Mouse (Mus musculus) hindbrain, postnatal 0 days (tissue): ENCODE results near the gene Fads6. TPM values are rescaled to one million over a fixed set of nuclear protein-coding genes. Genes with fewer than 3 reads are reported as not detected.

Source experiments
- ATAC-seq: fragments of 200-750 bp; cut with Nextera tagmentation; 2 replicates; pipeline ENCODE4 v1.8.0; 2017; ENCODE audit warnings: mild to moderate bottlenecking, moderate TSS enrichment, moderate library complexity
- DNase-seq: peaks from one replicate; pipeline ENCODE4 v3.0.0-alpha.2; 2015; ENCODE audit warnings: low spot score
- H3K27ac ChIP-seq: fragments of 300-500 bp; sonication (generic); 2 replicates; pipeline ENCODE4 v1.5.1; 2014; ENCODE audit warnings: mild to moderate bottlenecking
- H3K27me3 ChIP-seq: fragments of 300-500 bp; sonication (generic); 2 replicates; pipeline ENCODE4 v1.6.1; 2014; ENCODE audit warnings: low read length, mixed read lengths; ENCODE audit not compliant: insufficient read depth
- H3K36me3 ChIP-seq: fragments of 300-500 bp; sonication (generic); 2 replicates; pipeline ENCODE4 v1.6.1; 2014; ENCODE audit warnings: low read length, mixed read lengths; ENCODE audit not compliant: insufficient read depth
- H3K4me1 ChIP-seq: fragments of 300-500 bp; sonication (generic); 2 replicates; pipeline ENCODE4 v1.6.1; 2014; ENCODE audit warnings: antibody characterized with exemption, low read length, mixed read lengths; ENCODE audit not compliant: insufficient read depth
- H3K4me2 ChIP-seq: fragments of 300-500 bp; sonication (generic); 2 replicates; pipeline ENCODE4 v1.6.1; 2014; ENCODE audit warnings: low read depth, mild to moderate bottlenecking, low read length, moderate library complexity, mixed read lengths
- H3K4me3 ChIP-seq: fragments of 300-500 bp; sonication (generic); 2 replicates; pipeline ENCODE4 v1.5.1; 2014; ENCODE audit warnings: low read length
- H3K9ac ChIP-seq: fragments of 300-500 bp; sonication (generic); replicated peaks from 2 replicates; pipeline ENCODE4 v1.6.1; 2014; ENCODE audit warnings: mild to moderate bottlenecking, low read length, moderate library complexity, mixed read lengths
- H3K9me3 ChIP-seq: fragments of 300-500 bp; sonication (generic); 2 replicates; pipeline ENCODE4 v1.6.1; 2016; ENCODE audit warnings: low read length, mixed read lengths
- CTCF ChIP-seq: IDR thresholded peaks from 2 replicates; pipeline ENCODE4 v1.5.1; 2016; ENCODE audit warnings: antibody characterized with exemption, control low read depth, low read depth
- WGBS: fragments of 180-500 bp; shearing (Covaris S2); extraction: QIAGEN DNeasy Blood & Tissue Kit; methylation state at CpG from one replicate; pipeline ENCODE4 v1.1.7; 2014; 5-methylcytosine and 5-hydroxymethylcytosine counted together
- polyA plus RNA-seq: library from polyadenylated mRNA; unstranded; fragments of >200 nt; fragmentation: Nextera tagmentation; extraction: Ambion mirVana; gene quantifications from 2 replicates; pipeline ENCODE4 v1.2.1, GENCODE M21; 2015
- total RNA-seq: library from RNA; depleted of rRNA; stranded (reverse); fragments of >200 nt; gene quantifications from 2 replicates; pipeline ENCODE4 v1.2.3, GENCODE M21; 2014

The Fads6 gene
- total and polyA plus RNA-seq, 2 experiments from 2014 or later = 1.8 to 10.8 TPM

DNA sequence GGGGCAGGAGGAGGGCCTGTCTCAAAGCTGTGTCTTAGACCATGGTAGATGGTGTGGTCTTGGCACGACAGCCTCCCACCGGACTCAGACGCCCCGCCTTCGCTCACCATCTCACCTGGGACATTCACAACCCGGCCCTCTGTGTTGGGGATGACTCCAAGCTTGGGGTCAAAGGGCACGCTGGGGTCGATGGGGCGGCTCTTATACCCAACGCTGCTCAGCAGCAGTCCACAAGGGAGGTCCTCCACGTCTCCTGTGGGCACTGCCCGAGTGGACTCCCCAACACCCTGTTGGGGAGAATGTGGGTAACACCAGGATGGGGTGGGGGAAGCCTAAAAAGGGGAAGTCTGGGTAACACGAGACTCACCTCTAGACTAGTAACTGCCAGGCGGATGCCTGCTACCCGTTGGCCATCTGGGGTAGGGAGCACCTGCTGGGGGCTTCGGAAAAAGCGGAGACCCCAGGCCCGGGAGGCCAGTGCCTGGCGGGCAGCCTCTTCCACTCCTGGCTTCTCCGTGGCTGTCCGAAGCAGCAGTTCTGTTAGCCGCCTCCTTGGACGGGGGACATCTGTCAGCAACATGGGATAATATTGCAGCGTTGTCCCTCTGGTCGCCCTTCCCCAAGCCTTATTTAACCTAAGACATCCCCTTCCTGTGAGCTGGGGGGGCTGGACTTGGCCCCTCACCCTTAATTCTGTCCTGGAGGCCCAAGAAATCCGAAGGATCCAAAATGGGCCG, 28.0 kb downstream of the Fads6 start:
- TF ChIP-seq CTCF = no peak
- Histone ChIP-seq H3K27me3 (peaks cover 45% of the 10 kb centered on the region), H3K4me2 (no peak overlapping the region), H3K9ac (no peak overlapping the region), H3K9me3 (no peaks in the 10 kb centered on the region), H3K27ac (no peak overlapping the region), H3K36me3 (peaks cover 13% of the 10 kb centered on the region), H3K4me1 (peaks cover 13% of the 10 kb centered on the region), H3K4me3 (no peak overlapping the region)
- ATAC-seq (no peak), DNase-seq (no peak)
- WGBS = 85% methylated on average over 27 of the region's 27 CpGs

- Histone ChIP-seq H3K36me3 (peaks cover 13% of the 10 kb centered on the region), H3K4me3 (no peak overlapping the region), H3K27ac (no peak overlapping the region), H3K4me2 (no peak overlapping the region), H3K27me3 (peaks cover 50% of the 10 kb centered on the region), H3K9me3 (no peaks in the 10 kb centered on the region), H3K4me1 (peaks cover 13% of the 10 kb centered on the region), H3K9ac (no peak overlapping the region)
- TF ChIP-seq CTCF = no peak
- ATAC-seq (no peak), DNase-seq (no peak)
- 67% methylated on average over 11 of the region's 11 CpGs for WGBS
Measured at GRCm38 (mm10) chr11:115267958-115268357, 29.5 kb downstream of the Fads6 start.

- Histone ChIP-seq H3K4me1 (peaks cover 13% of the 10 kb centered on the region), H3K27me3 (peaks cover 52% of the 10 kb centered on the region), H3K4me2 (peak within 1 kb of the TSS; percentile 61), H3K9ac (peak within 1 kb of the TSS; percentile 40), H3K4me3 (peak within 1 kb of the TSS; percentile 38), H3K36me3 (peaks cover 13% of the 10 kb centered on the region), H3K9me3 (no peaks in the 10 kb centered on the region), H3K27ac (no peak within 1 kb of the TSS)
- WGBS = 9% methylated on average over 38 of the region's 50 CpGs
- TF ChIP-seq CTCF = no peak
- no peak for DNase-seq
- ATAC-seq = no peak
Measured at GRCm38 (mm10) chr11:115267061-115267883, 30.2 kb downstream of the Fads6 start, which contains the start of gene Grin2c. Gene Grin2c, minus strand, starts transcription at chr11:115267243.

DNA sequence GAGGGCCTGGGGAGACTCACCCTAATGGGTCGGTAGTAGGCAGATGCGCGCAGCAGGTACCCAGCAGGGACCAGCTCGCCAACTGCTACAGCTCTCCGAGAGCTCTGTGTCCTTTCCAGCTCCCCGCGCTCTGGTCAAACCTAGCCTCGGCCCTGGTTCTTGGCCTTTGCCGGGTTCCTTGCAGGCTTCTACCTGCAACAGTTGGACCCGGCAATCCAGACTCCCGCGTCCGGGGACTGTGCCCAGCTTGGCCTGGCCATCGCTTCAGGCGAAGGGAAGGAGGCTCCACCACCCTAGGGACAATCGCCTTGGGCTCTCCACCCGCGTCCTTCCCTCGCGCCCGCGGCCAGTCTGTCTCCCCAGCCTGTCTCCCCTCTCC, 31.1 kb downstream of the Fads6 start:
- Histone ChIP-seq H3K9ac (peak overlapping the region; percentile 40; the same call in 1 of the 2 replicates), H3K27ac (no peak overlapping the region), H3K27me3 (peaks cover 55% of the 10 kb centered on the region), H3K36me3 (peaks cover 13% of the 10 kb centered on the region), H3K4me1 (peaks cover 13% of the 10 kb centered on the region), H3K4me3 (peak overlapping the region; percentile 38), H3K9me3 (no peaks in the 10 kb centered on the region), H3K4me2 (peak overlapping the region; percentile 61)
- WGBS = 3% methylated on average over 22 of the region's 22 CpGs
- ATAC-seq (no peak), DNase-seq (no peak)
- TF ChIP-seq CTCF = no peak

GRCm38 (mm10) chr11:115265771-115266399, 31.6 kb downstream of the Fads6 start:
- H3K4me3 ChIP-seq = peak overlapping the region; percentile 38
- peaks cover 55% of the 10 kb centered on the region for H3K27me3 ChIP-seq

DNA sequence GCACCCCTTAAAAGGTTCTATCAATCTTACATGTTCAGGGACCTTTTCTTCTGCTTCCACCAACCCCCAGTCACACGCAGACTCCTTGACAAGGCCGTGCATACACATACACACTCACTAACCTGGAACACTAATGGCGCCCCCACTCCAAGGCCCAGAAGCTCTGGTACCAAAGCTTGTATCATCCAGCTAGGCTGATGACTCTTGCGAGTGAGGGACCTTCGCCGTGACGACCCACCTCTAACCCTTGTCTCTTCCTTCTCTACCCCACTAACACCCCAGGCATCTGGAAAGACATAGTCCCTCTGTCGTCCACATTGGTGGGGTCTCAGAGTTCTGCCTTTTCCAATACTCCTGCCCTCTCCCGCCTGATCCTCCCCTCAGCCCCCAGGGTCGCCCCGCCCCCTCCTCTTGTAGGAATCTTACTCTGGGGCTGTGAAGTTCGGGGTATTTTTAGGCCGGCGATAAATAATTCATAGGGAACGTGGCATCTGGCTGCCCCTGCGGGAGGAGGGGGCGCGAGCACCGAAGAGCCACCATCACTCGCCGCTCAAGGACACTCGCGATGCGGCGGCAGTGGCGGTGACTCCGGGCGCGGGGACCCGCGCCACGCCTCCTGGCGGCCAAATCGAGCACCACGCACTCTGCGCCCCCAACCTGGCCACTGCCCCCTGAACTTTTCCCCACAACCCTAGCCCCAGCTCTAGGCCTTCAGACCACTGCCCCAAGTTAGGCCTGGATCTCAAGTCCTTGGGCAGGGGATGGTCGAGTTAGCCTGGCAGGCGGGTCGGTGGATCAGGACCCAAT, 32.4 kb downstream of the Fads6 start:
- no peak overlapping the region for H3K27ac ChIP-seq
- H3K4me2 ChIP-seq = peak overlapping the region; percentile 50
- peaks cover 13% of the 10 kb centered on the region for H3K4me1 ChIP-seq
- no peak overlapping the region for H3K9ac ChIP-seq
- peaks cover 13% of the 10 kb centered on the region for H3K36me3 ChIP-seq
- peaks cover 60% of the 10 kb centered on the region for H3K27me3 ChIP-seq
- TF ChIP-seq CTCF = peak; percentile 66
- DNase-seq = peak; percentile 67
- no peaks in the 10 kb centered on the region for H3K9me3 ChIP-seq
- no peak for ATAC-seq
- 8% methylated on average over 39 of the region's 39 CpGs for WGBS
- peak overlapping the region; percentile 20 for H3K4me3 ChIP-seq

More at GRCm38 (mm10) chr11:115265771-115266399, 31.6 kb downstream of the Fads6 start:
- H3K4me1 ChIP-seq = peaks cover 13% of the 10 kb centered on the region
- H3K9me3 ChIP-seq = no peaks in the 10 kb centered on the region
- WGBS = 6% methylated on average over 20 of the region's 20 CpGs
- no peak for DNase-seq
- peak overlapping the region; percentile 61 for H3K4me2 ChIP-seq
- H3K27ac ChIP-seq = no peak overlapping the region
- no peak for ATAC-seq
- H3K9ac ChIP-seq = no peak overlapping the region
- no peak for TF ChIP-seq CTCF
- H3K36me3 ChIP-seq = peaks cover 13% of the 10 kb centered on the region
